Mouse (Mus musculus): ENCODE data around the gene Mtfr2. TPM values are rescaled to one million over a fixed set of nuclear protein-coding genes. Genes with fewer than 3 reads are reported as not detected.

Gene Mtfr2
- total and polyA plus RNA-seq, 3 experiments, result 10.3 to 17.1 TPM; not detected in 1

- H3K9ac ChIP-seq (ENCODE audit: control insufficient read depth, low read depth, low read length, poor library complexity, severe bottlenecking), result peak overlapping the region; percentile 96
- no peak for TF ChIP-seq HCFC1 (IDR thresholded peaks at IDR 0.05; ENCODE audit: low read depth, low read length)
- TF ChIP-seq CHD1 (IDR thresholded peaks at IDR 0.05; ENCODE audit: low read depth, low read length), result peak; percentile 92
- TF ChIP-seq SIN3A (IDR thresholded peaks at IDR 0.05; ENCODE audit: low read length), result 0 out of 2 replicates have a peak, but pooled peaks have one; percentile 15
- peaks cover 12 to 19% of the 10 kb centered on the region in 2 experiments for H3K36me3 ChIP-seq (ENCODE audit: control insufficient read depth in 1 of 2, insufficient read depth in 2 of 2, low read length in 2 of 2)
- peak overlapping the region; percentile 75 to 82 for H3K4me3 ChIP-seq (ENCODE audit: control insufficient read depth in 1 of 2, insufficient read depth in 1 of 2, low read depth in 2 of 2, low read length in 2 of 2)
- H3K27me3 ChIP-seq (ENCODE audit: control insufficient read depth in 1 of 2, insufficient read depth in 2 of 2, low read length in 2 of 2), result no peaks in the 10 kb centered on the region; a peak in 2 of 4 replicates
- no peaks in the 10 kb centered on the region for H3K9me3 ChIP-seq (replicated peaks; ENCODE audit: insufficient read depth, low read length)
- peak overlapping the region; percentile 100 for H3K27ac ChIP-seq (ENCODE audit: control insufficient read depth, low read depth, low read length)
- DNase-seq (ENCODE audit: low read depth, low spot score), result no peak
- peaks cover 2 to 6% of the 10 kb centered on the region in 2 experiments; a peak in 3 of 4 replicates for H3K4me1 ChIP-seq (ENCODE audit: control insufficient read depth in 1 of 2, insufficient read depth in 2 of 2, low read length in 2 of 2)
- peaks cover 33% of the 10 kb centered on the region for H3K79me2 ChIP-seq (ENCODE audit: control insufficient read depth, insufficient read depth, low read length, poor library complexity)
Observed at GRCm38 (mm10) chr10:20310969-20311769, 36.4 kb upstream of the Mtfr2 start.

- peaks cover 14 to 27% of the 10 kb centered on the region in 2 experiments for H3K36me3 ChIP-seq (ENCODE audit: control insufficient read depth in 1 of 2, insufficient read depth in 2 of 2, low read length in 2 of 2)
- H3K27me3 ChIP-seq (ENCODE audit: control insufficient read depth in 1 of 2, insufficient read depth in 2 of 2, low read length in 2 of 2), result no peaks in the 10 kb centered on the region
- no peaks in the 10 kb centered on the region for H3K9me3 ChIP-seq (replicated peaks; ENCODE audit: insufficient read depth, low read length)
- peak; percentile 99 for DNase-seq (ENCODE audit: low read depth, low spot score)
- peak within 1 kb of the TSS; percentile 81 to 82 for H3K4me3 ChIP-seq (ENCODE audit: control insufficient read depth in 1 of 2, insufficient read depth in 1 of 2, low read depth in 2 of 2, low read length in 2 of 2)
- peaks cover 4 to 9% of the 10 kb centered on the region in 2 experiments; a peak in 3 of 4 replicates for H3K4me1 ChIP-seq (ENCODE audit: control insufficient read depth in 1 of 2, insufficient read depth in 2 of 2, low read length in 2 of 2)
- peak within 1 kb of the TSS; percentile 100 for H3K27ac ChIP-seq (ENCODE audit: control insufficient read depth, low read depth, low read length)
- peaks cover 41% of the 10 kb centered on the region for H3K79me2 ChIP-seq (ENCODE audit: control insufficient read depth, insufficient read depth, low read length, poor library complexity)
- peak within 1 kb of the TSS; percentile 96 for H3K9ac ChIP-seq (ENCODE audit: control insufficient read depth, low read depth, low read length, poor library complexity, severe bottlenecking)
- TF ChIP-seq POLR2AphosphoS2 (IDR thresholded peaks at IDR 0.05; ENCODE audit: low read length) (peak; percentile 36; the same call in 1 of the 2 replicates), NELFE (IDR thresholded peaks at IDR 0.05; ENCODE audit: low read depth, low read length) (peak; percentile 92), MYB (IDR thresholded peaks at IDR 0.05; ENCODE audit: low read depth, low read length) (no peak), MAX (IDR thresholded peaks at IDR 0.05; ENCODE audit: low read length) (no peak), TBP (IDR thresholded peaks at IDR 0.05; ENCODE audit: low read depth, low read length) (peak; percentile 95), CTCF (IDR thresholded peaks at IDR 0.05 in 2 of 3, conservative IDR thresholded peaks at IDR 0.05 in 1 of 3; ENCODE audit: control insufficient read depth in 1 of 3, insufficient read depth in 1 of 3, low read depth in 2 of 3, low read length in 3 of 3, poor library complexity in 1 of 3, severe bottlenecking in 1 of 3) (no peak), UBTF (IDR thresholded peaks at IDR 0.05; ENCODE audit: borderline replicate concordance, insufficient read depth, low read depth, low read length) (peak; percentile 83; the same call in 1 of the 2 replicates), HCFC1 (IDR thresholded peaks at IDR 0.05; ENCODE audit: low read depth, low read length) (peak; percentile 85), TAL1 (IDR thresholded peaks at IDR 0.05; ENCODE audit: low read length) (no peak; the same call in 1 of the 2 replicates), POLR2A (IDR thresholded peaks at IDR 0.05; ENCODE audit: control insufficient read depth in 1 of 2, insufficient read depth in 1 of 2, low read depth in 1 of 2, low read length in 2 of 2, poor library complexity in 1 of 2) (peak; percentile 55 to 95), MAFK (IDR thresholded peaks at IDR 0.05; ENCODE audit: borderline replicate concordance, low read depth, low read length) (no peak), SIN3A (IDR thresholded peaks at IDR 0.05; ENCODE audit: low read length) (no peak; the same call in none of the 2 replicates), E2F4 (IDR thresholded peaks at IDR 0.05; ENCODE audit: borderline replicate concordance, low read depth, low read length) (0 out of 2 replicates have a peak, but pooled peaks have one; percentile 34), MAZ (IDR thresholded peaks at IDR 0.05; ENCODE audit: low read depth, low read length) (peak; percentile 47), BHLHE40 (IDR thresholded peaks at IDR 0.05; ENCODE audit: borderline replicate concordance, low read depth, low read length) (no peak), TCF12 (IDR thresholded peaks at IDR 0.05; ENCODE audit: low read depth, low read length) (peak; percentile 71), KAT2A (conservative IDR thresholded peaks at IDR 0.05; ENCODE audit: low read depth, low read length) (peak; percentile 66), SMC3 (IDR thresholded peaks at IDR 0.05; ENCODE audit: low read depth, low read length) (no peak), ZMIZ1 (IDR thresholded peaks at IDR 0.05; ENCODE audit: low read depth, low read length) (peak; percentile 92), EP300 (IDR thresholded peaks at IDR 0.05; ENCODE audit: low read depth in 1 of 2, low read length in 2 of 2) (peak in 1 of 2 experiments; percentile 25; a peak in 1 of 4 replicates), ZKSCAN1 (IDR thresholded peaks at IDR 0.05; ENCODE audit: low read depth, low read length) (no peak), MXI1 (IDR thresholded peaks at IDR 0.05; ENCODE audit: low read depth, low read length) (peak; percentile 40; the same call in 1 of the 2 replicates), CHD2 (IDR thresholded peaks at IDR 0.05; ENCODE audit: low read length) (peak; percentile 92), ETS1 (IDR thresholded peaks at IDR 0.05; ENCODE audit: low read depth, low read length) (peak; percentile 16; the same call in 1 of the 2 replicates), NRF1 (IDR thresholded peaks at IDR 0.05; ENCODE audit: insufficient read depth, low read depth, low read length, poor library complexity, severe bottlenecking) (peak; percentile 38; the same call in 1 of the 2 replicates), POLR2AphosphoS5 (IDR thresholded peaks at IDR 0.05; ENCODE audit: borderline replicate concordance, low read depth, low read length) (peak; percentile 92)
Observed at GRCm38 (mm10) chr10:20311918-20312735, 35.4 kb upstream of the Mtfr2 start, which contains the start of gene Bclaf1. Gene Bclaf1, plus strand, starts transcription at chr10:20312469.
